Mouse (Mus musculus) lung, adult 2 months (tissue): ENCODE data around the gene Masp2. TPM values are rescaled to one million over a fixed set of nuclear protein-coding genes. Genes with fewer than 3 reads are reported as not detected.

ENCODE experiments used
- DNase-seq: peaks from one replicate; pipeline ENCODE4 v3.0.0; 2022
- H3K4me1 ChIP-seq: fragments of 200-500 bp; 2 replicates; pipeline ENCODE4 v1.6.1; 2011; ENCODE audit warnings: low read length; ENCODE audit not compliant: control insufficient read depth, insufficient read depth
- H3K4me3 ChIP-seq: fragments of 200-500 bp; replicated peaks from 2 replicates; pipeline ENCODE3; 2011; ENCODE audit warnings: low read depth, mild to moderate bottlenecking, control low read depth, low read length; ENCODE audit errors: extremely low read depth
- CTCF ChIP-seq: fragments of 200-500 bp; IDR thresholded peaks from 2 replicates; pipeline ENCODE4 v1.5.1; 2011; ENCODE audit warnings: mild to moderate bottlenecking, low read length, control low read depth; ENCODE audit not compliant: insufficient read depth
- POLR2A ChIP-seq: fragments of 200-500 bp; IDR thresholded peaks from 2 replicates; pipeline ENCODE4 v1.6.1; 2011; ENCODE audit warnings: low read depth, mild to moderate bottlenecking, control low read depth, low read length, borderline replicate concordance; ENCODE audit errors: extremely low read depth
- WGBS: fragments of 180-500 bp; shearing (Covaris S2); methylation state at CpG from one replicate; pipeline ENCODE4 v1.1.7; 2018; 5-methylcytosine and 5-hydroxymethylcytosine counted together
- polyA plus RNA-seq: library from polyadenylated mRNA; depleted of rRNA; stranded (reverse); fragments of >200 nt; gene quantifications from 2 replicates; pipeline ENCODE4 v1.2.3, GENCODE M21; 2012

Gene Masp2
- polyA plus RNA-seq, 1 experiment: 0.28 TPM

DNA sequence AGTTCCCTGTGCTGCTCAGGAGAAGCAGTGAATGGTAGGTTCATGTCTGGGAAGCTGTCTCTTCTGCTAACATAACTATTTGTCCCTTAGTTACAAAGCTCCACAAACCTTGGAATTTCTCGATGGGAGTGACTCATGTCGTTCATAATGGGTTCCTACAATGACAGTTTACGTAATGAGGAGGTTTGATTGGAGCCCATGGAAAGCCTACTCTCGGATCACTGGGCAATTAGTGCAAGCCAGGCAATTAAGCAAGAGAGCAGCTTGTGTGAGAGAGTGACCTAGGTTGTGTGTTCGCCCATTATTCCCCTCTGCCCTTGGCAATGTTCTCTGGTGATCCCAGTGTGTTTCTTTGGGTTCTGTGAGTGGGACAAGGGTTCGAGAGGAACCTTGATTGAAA is 6.4 kb upstream of the Masp2 start:
- WGBS: 82% methylated on average over 6 of the region's 6 CpGs
- no peak overlapping the region for H3K4me3 ChIP-seq

DNA sequence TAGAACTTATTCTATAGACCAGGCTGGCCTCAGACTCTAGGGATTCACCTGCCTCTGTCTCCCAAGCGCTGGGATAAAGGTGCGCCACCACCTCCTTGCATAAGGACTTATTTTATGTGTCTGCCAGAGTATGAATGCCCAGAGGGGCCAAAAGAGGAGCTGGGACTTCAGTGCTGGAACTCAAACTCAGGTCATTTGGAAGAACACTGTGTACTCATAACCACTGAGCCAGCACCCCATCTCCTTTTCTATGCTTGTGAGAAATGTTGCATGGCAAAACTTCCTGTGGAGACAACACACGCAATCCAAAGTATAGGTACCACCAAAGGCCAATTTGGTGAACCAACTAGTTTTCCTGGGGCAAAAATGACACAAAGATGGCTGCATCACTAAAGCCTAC is 5.6 kb upstream of the Masp2 start:
- Histone ChIP-seq H3K4me1 (peaks cover 5% of the 10 kb centered on the region), H3K4me3 (no peak overlapping the region)
- DNase-seq: no peak
- 93% methylated on average over 3 of the region's 3 CpGs for WGBS
- TF ChIP-seq CTCF (no peak), POLR2A (no peak)

More for the DNA sequence above, 6.4 kb upstream of the Masp2 start:
- DNase-seq: no peak
- peaks cover 5% of the 10 kb centered on the region for H3K4me1 ChIP-seq
- no peak for TF ChIP-seq CTCF
- no peak for TF ChIP-seq POLR2A

DNA sequence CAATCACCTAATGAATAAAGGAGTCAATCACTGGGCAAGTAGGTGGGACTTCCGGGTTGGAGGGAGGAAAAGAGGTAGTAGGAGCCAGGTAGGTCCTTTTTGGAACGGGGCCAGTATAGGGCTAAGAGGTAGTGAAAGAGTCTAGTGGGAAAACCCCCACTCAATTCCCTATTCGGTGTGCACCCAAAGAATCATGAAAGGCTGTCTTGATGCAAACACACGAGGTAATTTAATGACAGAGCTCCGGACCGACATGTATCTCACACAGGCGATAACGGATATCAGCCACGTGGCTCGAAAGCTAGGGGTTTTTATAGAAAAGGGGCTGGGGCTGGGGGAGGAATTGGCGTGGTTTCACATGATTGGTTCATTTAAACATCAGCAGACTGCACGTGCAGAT is 3.5 kb upstream of the Masp2 start:
- DNase-seq: no peak
- no peak for TF ChIP-seq POLR2A
- no peak for TF ChIP-seq CTCF
- no peaks in the 10 kb centered on the region for H3K4me1 ChIP-seq
- H3K4me3 ChIP-seq: no peak overlapping the region
- 96% methylated on average over 12 of the region's 12 CpGs for WGBS

DNA sequence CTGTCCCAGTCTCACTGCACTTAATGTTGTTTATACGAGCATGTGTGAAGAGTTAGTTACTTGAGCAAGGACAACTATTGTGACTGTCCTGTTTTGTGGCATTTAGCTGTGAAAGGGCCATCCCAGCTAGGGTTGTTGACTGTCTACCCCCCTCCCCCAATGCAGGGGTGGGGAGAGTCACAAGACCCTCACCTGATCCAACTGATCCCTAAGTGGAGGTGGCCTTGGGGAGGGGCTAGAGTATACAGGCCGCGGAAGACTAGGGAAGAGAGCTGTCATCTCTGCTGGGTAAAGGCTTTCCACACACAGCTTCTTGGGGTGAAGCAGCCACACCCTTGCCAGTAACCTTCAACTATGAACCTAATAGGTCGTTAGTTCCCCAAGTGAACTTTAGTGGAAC is 2.0 kb upstream of the Masp2 start:
- WGBS: 86% methylated on average over 4 of the region's 4 CpGs
- Histone ChIP-seq H3K4me3 (no peak overlapping the region), H3K4me1 (no peaks in the 10 kb centered on the region)
- TF ChIP-seq POLR2A (no peak), CTCF (no peak)
- DNase-seq: no peak

DNA sequence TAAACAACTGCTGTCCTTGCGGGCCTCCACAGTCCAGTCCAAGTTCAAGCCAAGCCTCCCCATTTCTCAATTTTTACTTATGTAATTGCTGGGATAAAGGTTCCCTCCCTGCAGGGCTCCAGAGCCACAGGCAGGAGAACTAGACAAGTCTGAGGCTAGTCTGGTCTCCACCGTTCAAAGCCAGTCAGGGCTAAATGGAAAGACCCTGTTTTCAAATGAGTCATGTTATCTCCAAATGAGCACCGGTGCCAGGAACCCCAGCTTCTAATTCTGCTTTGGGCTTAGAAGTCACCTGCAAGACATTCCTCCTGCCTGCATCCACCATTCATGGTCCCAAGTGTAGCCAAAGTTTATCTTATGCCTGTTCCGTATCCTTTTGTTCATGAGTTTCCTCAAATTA is 483 bp upstream of the Masp2 start:
- WGBS: 55% methylated on average over 4 of the region's 4 CpGs
- H3K4me1 ChIP-seq: no peaks in the 10 kb centered on the region
- no peak overlapping the region for H3K4me3 ChIP-seq
- TF ChIP-seq POLR2A (no peak), CTCF (no peak)
- DNase-seq: no peak

DNA sequence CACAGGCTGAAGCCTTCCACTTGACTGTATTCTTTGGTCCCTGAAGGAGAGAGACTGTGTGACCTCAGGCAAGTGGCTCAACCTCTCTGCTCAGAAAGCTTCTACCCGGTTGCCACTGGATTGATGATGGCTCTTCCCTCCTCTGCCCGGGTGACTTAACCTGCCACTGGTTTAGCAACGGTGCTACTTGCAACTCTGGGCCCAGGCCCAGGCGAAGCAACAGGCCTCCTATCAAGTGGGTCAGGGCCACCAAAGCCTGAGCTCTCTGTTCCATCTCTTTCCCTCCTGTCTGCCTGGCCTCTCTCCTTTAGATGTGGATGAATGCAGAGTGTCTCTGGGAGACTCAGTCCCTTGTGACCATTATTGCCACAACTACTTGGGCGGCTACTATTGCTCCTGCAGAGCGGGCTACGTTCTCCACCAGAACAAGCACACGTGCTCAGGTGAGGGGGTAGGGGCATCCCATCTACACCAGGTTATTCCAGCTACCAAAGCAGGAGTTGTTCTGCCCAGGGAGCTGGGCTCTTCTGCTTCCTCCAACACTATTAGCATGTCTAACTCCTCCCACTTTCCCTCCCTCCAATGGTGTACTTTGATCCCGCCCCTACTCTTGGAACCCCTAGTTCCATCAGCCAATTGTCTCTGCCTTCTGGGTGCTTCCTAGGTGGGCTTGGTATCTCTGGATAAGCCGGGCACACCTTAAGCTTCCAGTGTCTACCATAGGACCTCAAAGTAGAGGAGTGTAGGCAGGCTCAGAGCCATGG is 1.2 kb downstream of the Masp2 start:
- WGBS: 75% methylated on average over 10 of the region's 10 CpGs
- no peaks in the 10 kb centered on the region for H3K4me1 ChIP-seq
- no peak for TF ChIP-seq CTCF
- TF ChIP-seq POLR2A: no peak
- no peak overlapping the region for H3K4me3 ChIP-seq
- no peak for DNase-seq

DNA sequence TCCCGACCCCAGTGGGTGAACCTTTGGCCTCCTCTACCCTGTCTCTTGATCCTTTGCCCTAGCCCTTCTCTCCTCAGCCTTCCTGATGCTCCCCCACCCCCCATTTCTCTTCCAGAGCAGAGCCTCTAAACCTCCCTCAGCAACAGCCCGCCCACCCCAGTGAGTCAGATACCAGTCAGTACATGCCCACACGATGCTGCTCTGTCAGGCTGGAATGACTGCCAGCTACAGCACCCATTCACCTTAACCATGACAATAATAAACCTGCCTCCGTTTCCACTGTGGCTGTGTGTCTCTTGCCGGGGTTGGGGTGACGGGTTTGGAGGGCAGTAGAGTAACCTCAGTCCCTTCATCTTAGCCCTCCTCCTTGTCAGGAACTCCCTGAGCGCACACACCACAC is 1.8 kb downstream of the Masp2 start:
- DNase-seq: no peak
- WGBS: 75% methylated on average over 7 of the region's 7 CpGs
- no peak overlapping the region for H3K4me3 ChIP-seq
- TF ChIP-seq CTCF (no peak), POLR2A (no peak)
- no peaks in the 10 kb centered on the region for H3K4me1 ChIP-seq

DNA sequence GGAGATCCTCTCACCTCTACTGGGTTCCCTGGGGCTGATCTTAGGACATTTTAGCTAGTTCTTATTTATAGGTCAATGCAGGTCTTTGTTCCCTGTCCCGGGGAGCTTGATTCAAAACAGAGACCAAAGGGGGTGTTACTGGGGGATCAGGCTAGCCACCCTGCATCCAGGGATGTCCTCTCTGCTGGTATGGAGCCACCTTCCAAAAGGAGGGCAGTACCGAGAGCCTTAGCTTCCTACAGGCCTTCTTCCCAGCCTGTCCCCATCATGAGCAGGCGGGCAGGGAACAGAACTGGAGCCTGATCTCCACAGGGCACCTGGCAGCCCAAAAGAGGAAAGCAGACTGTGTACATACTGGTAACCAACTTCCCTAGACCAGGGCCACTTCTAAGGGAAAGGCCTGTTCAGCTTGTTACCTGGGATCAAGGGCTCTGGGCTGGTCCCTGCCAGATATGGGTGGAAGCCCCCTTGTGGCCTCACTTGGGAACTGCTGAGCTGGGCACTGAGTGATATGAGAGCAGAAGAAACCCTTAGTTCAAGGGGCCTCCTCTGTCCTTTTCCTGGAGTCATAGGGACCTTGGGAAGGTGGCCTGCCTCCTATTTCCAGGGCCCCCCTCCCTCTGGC is 2.3 kb downstream of the Masp2 start:
- H3K4me3 ChIP-seq: no peak overlapping the region
- TF ChIP-seq POLR2A (no peak), CTCF (peak; percentile 69)
- 92% methylated on average over 3 of the region's 3 CpGs for WGBS
- peak; percentile 57 for DNase-seq
- H3K4me1 ChIP-seq: no peaks in the 10 kb centered on the region

DNA sequence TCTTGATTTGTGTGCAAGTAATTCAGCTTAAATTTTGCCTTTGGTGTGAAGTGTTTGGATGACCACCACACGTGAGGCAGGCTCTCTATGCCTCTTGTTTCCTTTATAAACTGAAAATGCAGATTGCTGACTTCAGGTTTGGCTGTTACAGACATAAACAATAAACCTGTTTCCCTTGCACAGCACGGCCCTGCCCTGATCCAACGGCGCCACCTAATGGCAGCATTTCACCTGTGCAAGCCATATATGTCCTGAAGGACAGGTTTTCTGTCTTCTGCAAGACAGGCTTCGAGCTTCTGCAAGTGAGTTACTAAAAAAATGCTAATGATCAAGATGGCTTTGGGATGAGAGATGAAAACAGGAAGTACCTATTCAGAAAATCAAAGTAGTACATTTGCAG is 5.4 kb downstream of the Masp2 start:
- TF ChIP-seq POLR2A (no peak), CTCF (peak; percentile 85)
- WGBS: 15% methylated on average over 5 of the region's 5 CpGs

DNA sequence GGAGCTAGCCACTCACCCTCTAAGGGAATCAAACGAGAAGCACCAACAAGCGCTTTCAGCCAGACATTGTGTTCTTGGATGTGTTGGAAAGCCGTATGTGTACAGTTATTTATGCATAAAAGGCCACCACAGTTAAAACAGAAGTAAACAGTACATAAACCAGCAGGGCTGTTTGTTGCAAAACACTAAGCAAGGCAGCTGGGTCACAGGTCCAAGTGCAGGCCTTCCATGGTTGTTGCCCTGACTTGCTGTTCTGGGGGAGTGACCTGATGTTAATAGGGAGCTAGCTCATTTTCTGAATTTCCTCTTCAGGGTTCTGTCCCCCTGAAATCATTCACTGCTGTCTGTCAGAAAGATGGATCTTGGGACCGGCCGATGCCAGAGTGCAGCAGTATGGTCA is 7.5 kb downstream of the Masp2 start:
- no peak for DNase-seq
- Histone ChIP-seq H3K4me3 (no peak overlapping the region), H3K4me1 (no peaks in the 10 kb centered on the region)
- WGBS: 69% methylated on average over 5 of the region's 5 CpGs
- TF ChIP-seq CTCF: no peak
- no peak for TF ChIP-seq POLR2A

More for the DNA sequence above, 5.4 kb downstream of the Masp2 start:
- H3K4me3 ChIP-seq: no peak overlapping the region
- DNase-seq: peak; percentile 68
- no peaks in the 10 kb centered on the region for H3K4me1 ChIP-seq
